Mouse (Mus musculus) embryonic facial prominence, embryonic 11.5 days (tissue): ENCODE data around the gene Apoa1. TPM values are rescaled to one million over a fixed set of nuclear protein-coding genes. Genes with fewer than 3 reads are reported as not detected.
A peak's percentile ranks its signal among the peaks of the same experiment; 100 is the strongest.

Experiments used
- ATAC-seq: fragments of 200-750 bp; cut with Nextera tagmentation; replicated peaks from 2 replicates; pipeline ENCODE4 v1.8.0; 2017; ENCODE audit warnings: low read depth; ENCODE audit not compliant: insufficient number of reproducible peaks, low FRiP score, low TSS enrichment
- DNase-seq: peaks from one replicate; pipeline ENCODE4 v3.0.0-alpha.2; 2015; ENCODE audit warnings: low spot score
- H3K27ac ChIP-seq: fragments of 300-500 bp; sonication (generic); replicated peaks from 2 replicates; pipeline ENCODE4 v1.5.1; 2014; ENCODE audit warnings: mild to moderate bottlenecking, low read depth, low read length, control low read depth
- H3K27me3 ChIP-seq: fragments of 300-500 bp; sonication (generic); 2 replicates; pipeline ENCODE4 v1.6.1; 2014; ENCODE audit warnings: mild to moderate bottlenecking, low read length, moderate library complexity, mixed read lengths; ENCODE audit not compliant: control insufficient read depth, insufficient read depth
- H3K36me3 ChIP-seq: fragments of 300-500 bp; sonication (generic); replicated peaks from 2 replicates; pipeline ENCODE4 v1.6.1; 2014; ENCODE audit warnings: low read depth, mild to moderate bottlenecking, low read length, moderate library complexity, mixed read lengths; ENCODE audit not compliant: control insufficient read depth, insufficient read depth
- H3K4me1 ChIP-seq: fragments of 300-500 bp; sonication (generic); 2 replicates; pipeline ENCODE4 v1.6.1; 2014; ENCODE audit warnings: low read length, mixed read lengths; ENCODE audit not compliant: control insufficient read depth, insufficient read depth
- H3K4me2 ChIP-seq: fragments of 300-500 bp; sonication (generic); 2 replicates; pipeline ENCODE4 v1.6.1; 2014; ENCODE audit warnings: low read depth, mild to moderate bottlenecking, control low read depth, low read length, moderate library complexity
- H3K4me3 ChIP-seq: fragments of 300-500 bp; sonication (generic); 2 replicates; pipeline ENCODE4 v1.5.1; 2014; ENCODE audit warnings: low read depth, low read length, control low read depth
- H3K9ac ChIP-seq: fragments of 300-500 bp; sonication (generic); replicated peaks from 2 replicates; pipeline ENCODE4 v1.6.1; 2014; ENCODE audit warnings: mild to moderate bottlenecking, control low read depth, low read length
- H3K9me3 ChIP-seq: fragments of 300-500 bp; sonication (generic); replicated peaks from 2 replicates; pipeline ENCODE4 v1.6.1; 2016; ENCODE audit warnings: mild to moderate bottlenecking, low read length, inconsistent platforms, mixed read lengths; ENCODE audit not compliant: control insufficient read depth
- WGBS: fragments of 180-500 bp; shearing (Covaris S2); extraction: QIAGEN DNeasy Blood & Tissue Kit; methylation state at CpG from one replicate; pipeline ENCODE4 v1.1.7; 2014; 5-methylcytosine and 5-hydroxymethylcytosine counted together
- polyA plus RNA-seq: library from polyadenylated mRNA; unstranded; fragments of >200 nt; fragmentation: Nextera tagmentation; extraction: Ambion mirVana; gene quantifications from 2 replicates; pipeline ENCODE4 v1.2.1, GENCODE M21; 2014

The Apoa1 gene
- polyA plus RNA-seq, 1 experiment from 2014 or later, result 1.2 TPM

- ATAC-seq (no peak), DNase-seq (no peak)
- Histone ChIP-seq H3K27ac (no peak within 1 kb of the TSS), H3K4me1 (no peaks in the 10 kb centered on the region), H3K4me2 (no peak within 1 kb of the TSS), H3K9me3 (no peaks in the 10 kb centered on the region), H3K4me3 (no peak within 1 kb of the TSS), H3K36me3 (no peaks in the 10 kb centered on the region), H3K27me3 (no peaks in the 10 kb centered on the region), H3K9ac (no peak within 1 kb of the TSS)
- 64% methylated on average over 7 of the region's 7 CpGs for WGBS
These were observed 40.0 kb downstream of the Apoa1 start, which contains the start of gene Apoa5 for GRCm38 (mm10) chr9:46268343-46268873. Apoa5 (plus strand) TSS chr9:46268633.

- ATAC-seq (no peak), DNase-seq (no peak)
- WGBS, result 83% methylated on average over 5 of the region's 5 CpGs
- H3K4me2 ChIP-seq, result no peak overlapping the region
- H3K36me3 ChIP-seq, result no peaks in the 10 kb centered on the region
- no peak overlapping the region for H3K9ac ChIP-seq
- H3K9me3 ChIP-seq, result no peaks in the 10 kb centered on the region
- no peaks in the 10 kb centered on the region for H3K27me3 ChIP-seq
- H3K4me1 ChIP-seq, result no peaks in the 10 kb centered on the region
- no peak overlapping the region for H3K27ac ChIP-seq
- H3K4me3 ChIP-seq, result no peak overlapping the region
These were observed 40.7 kb downstream of the Apoa1 start for GRCm38 (mm10) chr9:46269125-46269524.

GRCm38 (mm10) chr9:46270782-46271181 is 42.4 kb downstream of the Apoa1 start:
- Histone ChIP-seq H3K9me3 (no peaks in the 10 kb centered on the region), H3K4me3 (no peak overlapping the region), H3K27ac (no peak overlapping the region), H3K4me1 (no peaks in the 10 kb centered on the region), H3K4me2 (no peak overlapping the region), H3K27me3 (no peaks in the 10 kb centered on the region), H3K36me3 (no peaks in the 10 kb centered on the region), H3K9ac (no peak overlapping the region)
- no peak for ATAC-seq
- WGBS, result 93% methylated on average over 4 of the region's 4 CpGs
- DNase-seq, result no peak

- Histone ChIP-seq H3K4me3 (no peak overlapping the region), H3K9me3 (no peaks in the 10 kb centered on the region), H3K27me3 (no peaks in the 10 kb centered on the region), H3K27ac (no peak overlapping the region), H3K9ac (no peak overlapping the region), H3K4me2 (no peak overlapping the region), H3K36me3 (no peaks in the 10 kb centered on the region), H3K4me1 (no peaks in the 10 kb centered on the region)
- WGBS, result 92% methylated on average over 9 of the region's 9 CpGs
- ATAC-seq (no peak), DNase-seq (no peak)
These were observed 43.7 kb downstream of the Apoa1 start for GRCm38 (mm10) chr9:46272070-46272469.

- H3K4me1 ChIP-seq, result no peaks in the 10 kb centered on the region
- peak within 1 kb of the TSS; percentile 90 for H3K4me2 ChIP-seq
- H3K27me3 ChIP-seq, result no peaks in the 10 kb centered on the region
- H3K4me3 ChIP-seq, result peak within 1 kb of the TSS; percentile 89
- H3K36me3 ChIP-seq, result no peaks in the 10 kb centered on the region
- peak within 1 kb of the TSS; percentile 67 for H3K9ac ChIP-seq
- H3K9me3 ChIP-seq, result no peaks in the 10 kb centered on the region
- DNase-seq (peak; percentile 95), ATAC-seq (peak; percentile 91)
- 5% methylated on average over 45 of the region's 45 CpGs for WGBS
- 0 out of 2 replicates have a peak within 1 kb of the TSS, but pooled peaks have one; percentile 28 for H3K27ac ChIP-seq
These were observed 44.5 kb downstream of the Apoa1 start, which contains the start of gene Zpr1 for GRCm38 (mm10) chr9:46272677-46273454. Zpr1 (plus strand) TSS chr9:46273064.

GRCm38 (mm10) chr9:46274494-46274893 is 46.1 kb downstream of the Apoa1 start:
- ATAC-seq (no peak), DNase-seq (no peak)
- Histone ChIP-seq H3K27me3 (no peaks in the 10 kb centered on the region), H3K4me3 (no peak overlapping the region), H3K4me1 (no peaks in the 10 kb centered on the region), H3K9me3 (no peaks in the 10 kb centered on the region), H3K27ac (no peak overlapping the region), H3K36me3 (no peaks in the 10 kb centered on the region), H3K9ac (no peak overlapping the region), H3K4me2 (no peak overlapping the region)
- WGBS, result 87% methylated on average over 9 of the region's 9 CpGs

Other genes with a start within 250 kb of the Apoa1 start
- gene Pafah1b2, start 215.9 kb upstream of the Apoa1 start, polyA plus RNA-seq, result 227 and 229 TPM in 2 replicates
- gene Sik3, start 215.8 kb upstream of the Apoa1 start, polyA plus RNA-seq, result 6.9 and 8.2 TPM in 2 replicates
- gene Apoc3, start 7.1 kb downstream of the Apoa1 start, polyA plus RNA-seq, result not detected in 2 replicates
- not detected in 2 replicates for gene Apoa4, start 12.1 kb downstream of the Apoa1 start, polyA plus RNA-seq
- gene Apoa5, start 40.1 kb downstream of the Apoa1 start, polyA plus RNA-seq, result not detected in 2 replicates
- gene Zpr1, start 44.5 kb downstream of the Apoa1 start, polyA plus RNA-seq, result 65.9 and 67.1 TPM in 2 replicates
- gene Bud13, start 54.4 kb downstream of the Apoa1 start, polyA plus RNA-seq, result 34.0 and 34.4 TPM in 2 replicates
- not detected in 2 replicates for gene 4931429L15Rik, start 91.4 kb downstream of the Apoa1 start, polyA plus RNA-seq